Mouse (Mus musculus): ENCODE measurements at regions not wholly inside any gene's neighbourhood (a gene's known extent, or its start where the extent isn't known, plus 50 kb on each side); places are given as distances from the start of the nearest gene placed in this dataset.
A peak's percentile ranks its signal among the peaks of the same experiment; 100 is the strongest.

DNA sequence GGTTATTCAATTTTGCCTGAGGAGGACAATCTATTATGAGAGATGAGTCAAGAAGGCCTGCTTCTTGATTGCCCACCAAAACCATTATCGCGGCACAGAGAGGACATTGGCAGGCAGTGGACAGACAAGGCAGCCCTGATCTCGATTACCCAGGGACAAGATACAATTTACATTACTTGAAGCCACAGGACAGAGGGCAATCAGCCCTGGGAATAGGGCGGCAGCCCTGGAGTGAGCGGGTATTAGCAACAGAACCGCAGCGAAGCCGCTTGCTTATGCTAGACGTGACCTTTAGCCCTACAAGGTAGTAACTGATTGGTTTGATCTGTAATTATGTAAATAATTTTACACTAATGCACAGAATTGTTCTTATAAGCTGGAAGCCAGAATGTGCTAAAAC lies 586.0 kb upstream of the Pitx2 start:
- Histone ChIP-seq H3K9me3 (ENCODE audit: control insufficient read depth, low read length) (no peaks in the 10 kb centered on the region), H3K4me1 (replicated peaks; ENCODE audit: control insufficient read depth, insufficient read depth, low read length) (no peaks in the 10 kb centered on the region), H3K4me3 (replicated peaks; ENCODE audit: low read length) (no peak overlapping the region), H3K9ac (replicated peaks; ENCODE audit: low read depth, low read length) (no peak overlapping the region), H3K36me3 (ENCODE audit: control insufficient read depth, insufficient read depth) (no peaks in the 10 kb centered on the region), H3K27ac (ENCODE audit: low read length) (no peak overlapping the region), H3K27me3 (replicated peaks; ENCODE audit: control insufficient read depth, insufficient read depth, low read length) (no peaks in the 10 kb centered on the region), H3K4me2 (ENCODE audit: low read length) (no peak overlapping the region)
- WGBS = 81% methylated on average over 9 of the region's 9 CpGs
- no peak for ATAC-seq

DNA sequence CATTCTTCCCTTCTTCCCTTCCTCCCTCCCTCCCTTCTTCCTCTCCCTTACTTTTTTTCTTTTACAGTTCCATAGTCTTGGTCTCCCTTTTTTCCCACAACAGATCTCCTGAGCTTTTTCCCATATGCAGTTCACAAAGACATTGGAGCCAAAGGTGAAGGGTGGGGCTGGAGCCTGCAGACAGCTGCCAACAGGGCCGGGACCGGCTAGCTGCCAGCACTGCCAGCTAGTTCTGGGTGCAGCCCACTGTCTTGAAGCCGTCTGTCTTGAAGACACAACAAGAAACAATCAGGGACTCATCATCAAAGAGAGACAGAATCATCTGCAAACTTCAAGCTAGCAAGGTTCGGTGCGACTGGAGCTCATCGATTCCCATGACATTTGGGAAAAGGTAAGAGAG lies 588.9 kb upstream of the Pitx2 start:
- no peak overlapping the region for H3K27ac ChIP-seq (ENCODE audit: low read length)
- H3K36me3 ChIP-seq (ENCODE audit: control insufficient read depth, insufficient read depth) = no peaks in the 10 kb centered on the region
- no peaks in the 10 kb centered on the region for H3K27me3 ChIP-seq (replicated peaks; ENCODE audit: control insufficient read depth, insufficient read depth, low read length)
- H3K9me3 ChIP-seq (ENCODE audit: control insufficient read depth, low read length) = no peaks in the 10 kb centered on the region
- WGBS = 81% methylated on average over 6 of the region's 6 CpGs
- no peak overlapping the region for H3K4me2 ChIP-seq (ENCODE audit: low read length)
- no peak overlapping the region for H3K4me3 ChIP-seq (replicated peaks; ENCODE audit: low read length)
- no peak for ATAC-seq
- no peaks in the 10 kb centered on the region for H3K4me1 ChIP-seq (replicated peaks; ENCODE audit: control insufficient read depth, insufficient read depth, low read length)
- no peak overlapping the region for H3K9ac ChIP-seq (replicated peaks; ENCODE audit: low read depth, low read length)

DNA sequence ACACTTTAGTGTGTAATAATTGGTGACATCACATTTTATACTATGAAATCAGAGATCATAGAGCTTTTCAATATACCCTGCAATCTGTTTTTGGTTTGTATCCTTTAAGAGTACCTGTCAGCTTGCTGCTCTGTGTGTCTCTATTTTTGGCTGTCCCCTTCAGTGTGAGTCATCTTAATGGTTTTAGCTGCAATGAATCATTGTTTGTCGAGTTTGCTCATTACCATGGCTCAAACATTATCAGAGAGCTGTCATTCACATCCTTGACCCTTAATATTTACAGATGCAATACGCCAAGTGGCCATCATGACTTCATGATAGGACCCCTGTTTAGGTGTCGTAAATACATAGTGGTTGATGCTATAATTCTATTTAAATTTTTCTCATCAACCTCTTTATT lies 591.0 kb upstream of the Pitx2 start:
- Histone ChIP-seq H3K27ac (ENCODE audit: low read length) (no peak overlapping the region), H3K4me2 (ENCODE audit: low read length) (no peak overlapping the region), H3K36me3 (ENCODE audit: control insufficient read depth, insufficient read depth) (no peaks in the 10 kb centered on the region), H3K9ac (replicated peaks; ENCODE audit: low read depth, low read length) (no peak overlapping the region), H3K27me3 (replicated peaks; ENCODE audit: control insufficient read depth, insufficient read depth, low read length) (no peaks in the 10 kb centered on the region), H3K4me1 (replicated peaks; ENCODE audit: control insufficient read depth, insufficient read depth, low read length) (no peaks in the 10 kb centered on the region), H3K4me3 (replicated peaks; ENCODE audit: low read length) (no peak overlapping the region), H3K9me3 (ENCODE audit: control insufficient read depth, low read length) (no peaks in the 10 kb centered on the region)
- 82% methylated on average over 3 of the region's 3 CpGs for WGBS
- no peak for ATAC-seq

DNA sequence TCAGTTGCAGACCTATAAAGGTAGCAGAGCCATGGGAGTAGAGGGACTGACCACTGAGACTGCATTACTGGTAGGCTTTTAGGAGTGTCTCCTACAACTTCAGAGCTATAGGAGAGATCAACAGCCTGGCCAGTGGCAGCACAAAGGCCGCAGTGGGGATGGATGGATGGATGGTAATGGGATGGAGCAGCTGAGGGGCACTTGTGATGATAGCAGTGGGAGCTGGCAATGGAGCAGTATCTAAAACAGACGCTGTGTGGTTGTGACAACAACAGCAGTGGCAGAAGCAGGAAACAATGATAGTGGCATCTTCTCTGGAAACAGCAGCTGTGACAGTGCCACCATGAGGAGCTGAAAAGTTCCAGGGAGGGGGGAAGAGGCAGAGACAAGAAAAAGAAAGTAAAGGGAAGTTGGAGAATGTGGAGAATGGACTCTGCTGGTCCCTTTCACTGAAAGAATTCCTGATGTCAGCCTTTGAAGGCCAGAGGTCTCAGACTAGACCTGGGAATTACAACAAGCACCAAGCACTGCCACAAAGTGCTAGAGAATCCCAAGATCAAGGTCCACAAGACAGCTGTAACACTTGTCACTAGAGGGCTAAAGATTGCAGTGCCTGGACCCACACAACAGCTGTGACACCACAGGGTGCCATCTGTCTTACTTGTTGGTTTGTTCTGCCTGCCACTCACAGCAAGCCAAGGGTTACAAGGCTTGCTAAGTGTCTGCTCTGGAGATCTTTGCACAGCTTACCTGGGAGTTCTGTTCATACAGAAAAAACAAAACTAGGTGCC lies 624.1 kb upstream of the Pitx2 start:
- no peaks in the 10 kb centered on the region for H3K4me1 ChIP-seq (replicated peaks; ENCODE audit: control insufficient read depth, insufficient read depth, low read length)
- ATAC-seq = no peak
- H3K9ac ChIP-seq (replicated peaks; ENCODE audit: low read depth, low read length) = no peak overlapping the region
- no peak overlapping the region for H3K4me2 ChIP-seq (ENCODE audit: low read length)
- no peaks in the 10 kb centered on the region for H3K27me3 ChIP-seq (replicated peaks; ENCODE audit: control insufficient read depth, insufficient read depth, low read length)
- WGBS = 87% methylated on average over 2 of the region's 2 CpGs
- H3K4me3 ChIP-seq (replicated peaks; ENCODE audit: low read length) = no peak overlapping the region
- no peaks in the 10 kb centered on the region for H3K9me3 ChIP-seq (ENCODE audit: control insufficient read depth, low read length)
- H3K27ac ChIP-seq (ENCODE audit: low read length) = no peak overlapping the region
- H3K36me3 ChIP-seq (ENCODE audit: control insufficient read depth, insufficient read depth) = no peaks in the 10 kb centered on the region

DNA sequence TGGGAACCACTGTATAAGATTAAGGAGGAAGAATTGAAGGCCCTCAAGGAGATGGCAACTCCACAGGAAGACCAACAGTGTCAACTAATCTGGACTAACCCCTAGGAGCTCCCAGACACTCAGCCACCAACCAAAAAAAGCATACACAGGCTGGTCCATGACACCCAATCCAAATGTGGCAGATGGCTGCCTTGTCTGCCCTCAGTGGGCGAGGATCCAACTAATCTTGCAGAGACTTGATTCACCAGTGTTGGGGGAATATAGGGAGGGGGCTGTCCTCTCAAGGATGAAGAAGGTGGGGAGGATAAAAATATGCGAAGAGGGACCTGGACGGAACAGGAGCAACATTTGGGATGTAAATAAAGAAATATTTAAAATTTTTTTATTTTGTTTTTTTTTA lies 629.1 kb upstream of the Pitx2 start:
- Histone ChIP-seq H3K27me3 (replicated peaks; ENCODE audit: control insufficient read depth, insufficient read depth, low read length) (no peaks in the 10 kb centered on the region), H3K9ac (replicated peaks; ENCODE audit: low read depth, low read length) (no peak overlapping the region), H3K4me2 (ENCODE audit: low read length) (no peak overlapping the region), H3K27ac (ENCODE audit: low read length) (no peak overlapping the region), H3K36me3 (ENCODE audit: control insufficient read depth, insufficient read depth) (no peaks in the 10 kb centered on the region), H3K4me3 (replicated peaks; ENCODE audit: low read length) (no peak overlapping the region), H3K4me1 (replicated peaks; ENCODE audit: control insufficient read depth, insufficient read depth, low read length) (no peaks in the 10 kb centered on the region), H3K9me3 (ENCODE audit: control insufficient read depth, low read length) (no peaks in the 10 kb centered on the region)
- ATAC-seq = no peak
- 84% methylated on average over 3 of the region's 3 CpGs for WGBS

DNA sequence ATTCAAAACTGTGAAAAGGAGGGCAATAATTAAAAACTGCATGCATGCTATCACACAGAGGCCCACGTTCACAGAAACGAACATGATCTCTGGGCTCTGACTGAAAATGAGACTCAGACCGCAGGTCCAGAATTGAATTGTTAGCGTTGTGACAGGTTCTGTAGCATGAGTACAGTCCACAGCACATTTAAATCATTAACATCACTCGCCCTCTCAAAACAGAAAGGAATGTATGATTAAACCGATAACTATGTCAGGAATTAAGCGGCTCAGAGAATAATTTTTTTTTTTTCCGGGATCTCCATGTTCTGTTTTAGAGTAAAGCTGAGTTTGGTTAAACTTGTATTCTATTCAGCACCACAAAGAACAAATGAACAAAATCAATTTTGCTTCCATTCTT lies 634.3 kb upstream of the Pitx2 start:
- Histone ChIP-seq H3K27me3 (replicated peaks; ENCODE audit: control insufficient read depth, insufficient read depth, low read length) (no peaks in the 10 kb centered on the region), H3K4me3 (replicated peaks; ENCODE audit: low read length) (no peak overlapping the region), H3K36me3 (ENCODE audit: control insufficient read depth, insufficient read depth) (no peaks in the 10 kb centered on the region), H3K4me1 (replicated peaks; ENCODE audit: control insufficient read depth, insufficient read depth, low read length) (no peaks in the 10 kb centered on the region), H3K9ac (replicated peaks; ENCODE audit: low read depth, low read length) (no peak overlapping the region), H3K9me3 (ENCODE audit: control insufficient read depth, low read length) (no peaks in the 10 kb centered on the region), H3K27ac (ENCODE audit: low read length) (no peak overlapping the region), H3K4me2 (ENCODE audit: low read length) (no peak overlapping the region)
- 65% methylated on average over 8 of the region's 8 CpGs for WGBS
- ATAC-seq = no peak

DNA sequence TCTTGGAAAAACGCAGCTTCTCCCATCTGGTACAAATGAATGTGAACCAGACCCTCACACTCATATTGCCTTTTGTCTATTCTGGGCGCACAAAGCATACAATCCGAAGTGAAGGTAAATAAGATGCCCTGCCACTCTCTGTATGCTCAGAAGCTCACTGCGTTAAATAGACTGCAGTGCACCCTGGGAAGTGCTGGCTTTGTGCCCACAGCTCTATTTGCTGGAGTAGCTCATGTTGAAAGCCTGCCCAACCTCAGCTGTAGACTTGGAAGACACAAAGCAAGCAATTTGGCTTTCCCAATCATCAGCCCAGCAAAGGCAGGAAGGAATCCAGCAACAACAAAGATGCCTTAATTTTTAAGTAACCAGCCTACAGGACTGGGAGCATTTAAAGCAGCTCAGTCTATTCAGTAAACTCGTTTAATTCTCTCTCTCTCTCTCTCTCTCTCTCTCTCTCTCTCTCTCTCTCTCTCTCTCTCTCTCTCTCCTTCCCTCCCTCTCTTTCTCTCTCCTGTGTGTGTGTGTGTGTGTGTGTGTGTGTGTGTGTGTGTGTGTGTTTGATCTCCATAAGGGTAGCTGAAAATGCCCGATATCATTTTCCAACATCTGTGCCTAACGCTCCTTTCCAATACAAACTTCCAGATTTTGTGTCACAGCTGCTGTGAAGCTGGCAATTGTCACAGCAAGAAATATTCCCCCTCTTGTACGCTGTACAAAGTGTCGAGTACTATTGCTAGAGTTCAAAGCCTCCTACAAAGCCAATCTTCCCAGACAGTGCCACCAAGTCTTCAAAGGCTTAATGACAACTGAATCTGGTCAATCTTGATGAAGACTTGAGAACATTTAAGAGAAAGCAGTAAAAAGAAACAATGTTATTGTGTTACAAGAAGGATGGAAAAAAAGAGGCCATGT lies 650.5 kb upstream of the Fam241a start:
- H3K27ac ChIP-seq (ENCODE audit: low read length) = peak overlapping the region; percentile 70
- H3K4me1 ChIP-seq (replicated peaks; ENCODE audit: control insufficient read depth, insufficient read depth, low read length) = peaks cover 10% of the 10 kb centered on the region
- H3K4me3 ChIP-seq (replicated peaks; ENCODE audit: low read length) = no peak overlapping the region
- no peak overlapping the region for H3K9ac ChIP-seq (replicated peaks; ENCODE audit: low read depth, low read length)
- no peaks in the 10 kb centered on the region for H3K27me3 ChIP-seq (replicated peaks; ENCODE audit: control insufficient read depth, insufficient read depth, low read length)
- WGBS = 6% methylated on average over 9 of the region's 9 CpGs
- H3K4me2 ChIP-seq (ENCODE audit: low read length) = peak overlapping the region; percentile 16
- peak; percentile 99 for ATAC-seq
- no peaks in the 10 kb centered on the region for H3K9me3 ChIP-seq (ENCODE audit: control insufficient read depth, low read length)
- no peaks in the 10 kb centered on the region for H3K36me3 ChIP-seq (ENCODE audit: control insufficient read depth, insufficient read depth)

DNA sequence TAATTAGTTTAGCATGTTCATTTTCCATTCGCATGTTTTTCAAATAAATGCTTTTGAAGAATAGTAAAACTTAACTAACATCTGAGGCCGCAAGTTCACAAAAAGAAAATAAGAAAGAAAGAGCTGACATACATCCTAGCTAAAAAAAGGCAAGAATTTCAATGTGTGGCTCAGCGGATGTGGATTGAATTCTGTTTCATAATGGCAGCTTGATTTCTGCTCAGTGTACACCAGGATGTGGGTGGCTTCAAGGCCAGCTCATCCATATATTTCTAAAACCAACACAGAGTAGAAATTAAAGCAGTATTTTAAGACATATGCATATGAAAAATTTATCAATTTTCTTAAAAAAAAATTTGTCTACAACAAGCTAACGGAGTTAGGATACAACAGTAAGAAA lies 629.3 kb upstream of the Fam241a start:
- no peaks in the 10 kb centered on the region for H3K27me3 ChIP-seq (replicated peaks; ENCODE audit: control insufficient read depth, insufficient read depth, low read length)
- H3K4me3 ChIP-seq (replicated peaks; ENCODE audit: low read length) = no peak overlapping the region
- H3K36me3 ChIP-seq (ENCODE audit: control insufficient read depth, insufficient read depth) = no peaks in the 10 kb centered on the region
- no peak for ATAC-seq
- WGBS = 42% methylated on average over 4 of the region's 4 CpGs
- no peak overlapping the region for H3K27ac ChIP-seq (ENCODE audit: low read length)
- H3K9ac ChIP-seq (replicated peaks; ENCODE audit: low read depth, low read length) = no peak overlapping the region
- no peak overlapping the region for H3K4me2 ChIP-seq (ENCODE audit: low read length)
- H3K4me1 ChIP-seq (replicated peaks; ENCODE audit: control insufficient read depth, insufficient read depth, low read length) = peaks cover 5% of the 10 kb centered on the region
- H3K9me3 ChIP-seq (ENCODE audit: control insufficient read depth, low read length) = 0 out of 2 replicates have a peak, but pooled peaks cover 2% of the 10 kb centered on the region

DNA sequence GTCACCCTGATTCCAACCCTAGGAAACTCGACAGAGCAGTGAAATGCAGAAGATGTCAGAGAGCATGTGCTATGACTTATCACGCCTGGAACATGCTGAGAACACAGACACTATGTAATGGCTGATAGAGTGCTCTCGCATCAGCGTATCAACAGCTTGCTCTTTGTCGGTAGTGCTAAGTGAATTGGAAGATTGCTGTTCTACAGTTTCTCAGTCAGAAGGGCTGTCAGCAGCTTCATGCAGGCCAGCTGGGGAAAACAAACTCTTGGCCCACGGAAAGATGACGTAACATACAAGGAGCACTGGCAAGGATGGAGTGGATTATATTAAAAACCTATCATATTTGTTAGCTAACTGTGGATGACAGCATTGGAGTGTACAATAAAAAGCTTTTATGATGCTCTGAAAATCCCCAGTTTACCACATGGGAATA lies 624.6 kb upstream of the Fam241a start:
- H3K9me3 ChIP-seq (ENCODE audit: control insufficient read depth, low read length) = 0 out of 2 replicates have a peak, but pooled peaks cover 2% of the 10 kb centered on the region
- H3K4me2 ChIP-seq (ENCODE audit: low read length) = peak overlapping the region; percentile 56
- peak overlapping the region; percentile 21 for H3K4me3 ChIP-seq (replicated peaks; ENCODE audit: low read length)
- peak overlapping the region; percentile 83 for H3K27ac ChIP-seq (ENCODE audit: low read length)
- H3K27me3 ChIP-seq (replicated peaks; ENCODE audit: control insufficient read depth, insufficient read depth, low read length) = no peaks in the 10 kb centered on the region
- peaks cover 18% of the 10 kb centered on the region for H3K4me1 ChIP-seq (replicated peaks; ENCODE audit: control insufficient read depth, insufficient read depth, low read length)
- ATAC-seq = peak; percentile 92
- H3K36me3 ChIP-seq (ENCODE audit: control insufficient read depth, insufficient read depth) = no peaks in the 10 kb centered on the region
- WGBS = 14% methylated on average over 7 of the region's 7 CpGs
- H3K9ac ChIP-seq (replicated peaks; ENCODE audit: low read depth, low read length) = 0 out of 2 replicates have a peak overlapping the region, but pooled peaks have one; percentile 26

Measured in forebrain, embryonic 16.5 days (tissue).